Mouse (Mus musculus): ENCODE data around the gene Rasal2.

- TF ChIP-seq HCFC1 (IDR thresholded peaks at IDR 0.05; ENCODE audit: low read depth, low read length) (no peak), ZNF384 (IDR thresholded peaks at IDR 0.05; ENCODE audit: low read depth, low read length) (no peak), CTCF (IDR thresholded peaks at IDR 0.05 in 2 of 3, conservative IDR thresholded peaks at IDR 0.05 in 1 of 3; ENCODE audit: control insufficient read depth in 1 of 3, insufficient read depth in 1 of 3, low read depth in 2 of 3, low read length in 3 of 3, poor library complexity in 1 of 3, severe bottlenecking in 1 of 3) (no peak), POLR2A (IDR thresholded peaks at IDR 0.05; ENCODE audit: control insufficient read depth in 1 of 2, insufficient read depth in 1 of 2, low read depth in 1 of 2, low read length in 2 of 2, poor library complexity in 1 of 2) (no peak), ZMIZ1 (IDR thresholded peaks at IDR 0.05; ENCODE audit: low read depth, low read length) (no peak)
These were observed 303.8 kb downstream of the Rasal2 start, which contains the start of gene Tex35 for GRCm38 (mm10) chr1:157108580-157108979.

All from MEL (cell line).